Mouse (Mus musculus) neural tube, embryonic 11.5 days (tissue): ENCODE measurements around the gene Tmem222. TPM values are rescaled to one million over a fixed set of nuclear protein-coding genes. Genes with fewer than 3 reads are reported as not detected.
A peak's percentile ranks its signal among the peaks of the same experiment; 100 is the strongest.

ENCODE experiments used
- ATAC-seq: fragments of 200-750 bp; cut with Nextera tagmentation; 2 replicates; pipeline ENCODE4 v1.8.0; 2017; ENCODE audit warnings: moderate number of reproducible peaks, mild to moderate bottlenecking, moderate TSS enrichment, moderate library complexity; ENCODE audit not compliant: insufficient read depth, low FRiP score, low TSS enrichment
- DNase-seq: peaks from one replicate; pipeline ENCODE4 v3.0.0-alpha.2; 2015; ENCODE audit warnings: low spot score
- H3K27ac ChIP-seq: fragments of 300-500 bp; sonication (generic); 2 replicates; pipeline ENCODE4 v1.5.1; 2014; ENCODE audit warnings: low read depth, mild to moderate bottlenecking, low read length
- H3K27me3 ChIP-seq: fragments of 300-500 bp; sonication (generic); 2 replicates; pipeline ENCODE4 v1.6.1; 2014; ENCODE audit warnings: mild to moderate bottlenecking, low read length, mixed read lengths; ENCODE audit not compliant: control insufficient read depth, insufficient read depth
- H3K36me3 ChIP-seq: fragments of 300-500 bp; sonication (generic); 2 replicates; pipeline ENCODE4 v1.6.1; 2014; ENCODE audit warnings: mild to moderate bottlenecking, low read length, moderate library complexity, mixed read lengths; ENCODE audit not compliant: control insufficient read depth, insufficient read depth
- H3K4me1 ChIP-seq: fragments of 300-500 bp; sonication (generic); 2 replicates; pipeline ENCODE4 v1.6.1; 2014; ENCODE audit warnings: low read length, mixed read lengths; ENCODE audit not compliant: control insufficient read depth, insufficient read depth
- H3K4me2 ChIP-seq: fragments of 300-500 bp; sonication (generic); 2 replicates; pipeline ENCODE4 v1.6.1; 2014; ENCODE audit warnings: low read depth, mild to moderate bottlenecking, moderate library complexity
- H3K4me3 ChIP-seq: fragments of 300-500 bp; sonication (generic); 2 replicates; pipeline ENCODE4 v1.5.1; 2014; ENCODE audit warnings: low read depth, low read length
- H3K9ac ChIP-seq: fragments of 300-500 bp; sonication (generic); 2 replicates; pipeline ENCODE4 v1.6.1; 2014; ENCODE audit warnings: mild to moderate bottlenecking, low read length
- H3K9me3 ChIP-seq: fragments of 300-500 bp; sonication (generic); 2 replicates; pipeline ENCODE4 v1.6.1; 2016; ENCODE audit warnings: low read length; ENCODE audit not compliant: control insufficient read depth
- WGBS: fragments of 180-500 bp; shearing (Covaris S2); extraction: QIAGEN DNeasy Blood & Tissue Kit; methylation state at CpG from one replicate; pipeline ENCODE4 v1.1.7; 2014; 5-methylcytosine and 5-hydroxymethylcytosine counted together
- polyA plus RNA-seq: library from polyadenylated mRNA; unstranded; fragments of >200 nt; fragmentation: Nextera tagmentation; extraction: Ambion mirVana; gene quantifications from 2 replicates; pipeline ENCODE4 v1.2.1, GENCODE M21; 2014

Gene Tmem222
- polyA plus RNA-seq, 1 experiment from 2014 or later = 91.0 TPM

GRCm38 (mm10) chr4:133278067-133278466 is 475 bp upstream of the Tmem222 start:
- no peak for ATAC-seq
- peaks cover 12% of the 10 kb centered on the region for H3K4me1 ChIP-seq
- peak overlapping the region; percentile 56 for H3K4me2 ChIP-seq
- H3K9me3 ChIP-seq = no peaks in the 10 kb centered on the region
- no peaks in the 10 kb centered on the region for H3K27me3 ChIP-seq
- peak overlapping the region; percentile 85 for H3K9ac ChIP-seq
- WGBS = 37% methylated on average over 6 of the region's 6 CpGs
- H3K4me3 ChIP-seq = peak overlapping the region; percentile 72
- peak overlapping the region; percentile 89 for H3K27ac ChIP-seq
- DNase-seq = no peak
- H3K36me3 ChIP-seq = no peaks in the 10 kb centered on the region

- no peak for ATAC-seq
- Histone ChIP-seq H3K4me2 (no peak overlapping the region), H3K36me3 (peaks cover 25% of the 10 kb centered on the region), H3K27ac (no peak overlapping the region), H3K4me3 (no peak overlapping the region), H3K9ac (no peak overlapping the region), H3K9me3 (no peaks in the 10 kb centered on the region), H3K27me3 (no peaks in the 10 kb centered on the region), H3K4me1 (peaks cover under 1% of the 10 kb centered on the region; the same call in 1 of the 2 replicates)
- no peak for DNase-seq
- 94% methylated on average over 9 of the region's 9 CpGs for WGBS
Observed at GRCm38 (mm10) chr4:133270929-133271328, 6.7 kb downstream of the Tmem222 start.

GRCm38 (mm10) chr4:133269596-133269995 is 8.0 kb downstream of the Tmem222 start:
- no peak for ATAC-seq
- no peaks in the 10 kb centered on the region for H3K9me3 ChIP-seq
- no peak overlapping the region for H3K27ac ChIP-seq
- H3K4me2 ChIP-seq = no peak overlapping the region
- no peak overlapping the region for H3K9ac ChIP-seq
- H3K27me3 ChIP-seq = no peaks in the 10 kb centered on the region
- WGBS = 93% methylated on average over 3 of the region's 3 CpGs
- H3K36me3 ChIP-seq = peaks cover 36% of the 10 kb centered on the region
- H3K4me1 ChIP-seq = no peaks in the 10 kb centered on the region
- no peak for DNase-seq
- no peak overlapping the region for H3K4me3 ChIP-seq

GRCm38 (mm10) chr4:133268931-133269330 is 8.7 kb downstream of the Tmem222 start:
- H3K36me3 ChIP-seq = peaks cover 39% of the 10 kb centered on the region
- no peak overlapping the region for H3K4me3 ChIP-seq
- H3K27me3 ChIP-seq = no peaks in the 10 kb centered on the region
- WGBS = 95% methylated on average over 3 of the region's 3 CpGs
- H3K9me3 ChIP-seq = no peaks in the 10 kb centered on the region
- no peak overlapping the region for H3K9ac ChIP-seq
- no peak overlapping the region for H3K27ac ChIP-seq
- H3K4me1 ChIP-seq = no peaks in the 10 kb centered on the region
- ATAC-seq (no peak), DNase-seq (no peak)
- no peak overlapping the region for H3K4me2 ChIP-seq

- ATAC-seq = no peak
Observed at GRCm38 (mm10) chr4:133266248-133266880, 11.2 kb downstream of the Tmem222 start.

GRCm38 (mm10) chr4:133265759-133266158 is 11.8 kb downstream of the Tmem222 start:
- DNase-seq (no peak), ATAC-seq (no peak)
- WGBS = 93% methylated on average over 4 of the region's 4 CpGs
- H3K9ac ChIP-seq = no peak overlapping the region
- no peaks in the 10 kb centered on the region for H3K27me3 ChIP-seq
- H3K4me1 ChIP-seq = no peaks in the 10 kb centered on the region
- H3K4me2 ChIP-seq = no peak overlapping the region
- no peaks in the 10 kb centered on the region for H3K9me3 ChIP-seq
- H3K4me3 ChIP-seq = no peak overlapping the region
- H3K27ac ChIP-seq = no peak overlapping the region
- peaks cover 41% of the 10 kb centered on the region for H3K36me3 ChIP-seq

More at GRCm38 (mm10) chr4:133266248-133266880, 11.2 kb downstream of the Tmem222 start:
- 97% methylated on average over 12 of the region's 12 CpGs for WGBS
- Histone ChIP-seq H3K9me3 (no peaks in the 10 kb centered on the region), H3K4me2 (no peak overlapping the region), H3K27ac (no peak overlapping the region), H3K36me3 (peaks cover 41% of the 10 kb centered on the region), H3K4me1 (no peaks in the 10 kb centered on the region), H3K27me3 (no peaks in the 10 kb centered on the region), H3K9ac (no peak overlapping the region), H3K4me3 (no peak overlapping the region)
- DNase-seq = no peak

- no peak overlapping the region for H3K9ac ChIP-seq
- no peaks in the 10 kb centered on the region for H3K27me3 ChIP-seq
- H3K36me3 ChIP-seq = peaks cover 41% of the 10 kb centered on the region
- H3K9me3 ChIP-seq = no peaks in the 10 kb centered on the region
- H3K4me2 ChIP-seq = no peak overlapping the region
- WGBS = 93% methylated on average over 3 of the region's 3 CpGs
- H3K4me1 ChIP-seq = no peaks in the 10 kb centered on the region
- no peak for DNase-seq
- no peak for ATAC-seq
- no peak overlapping the region for H3K4me3 ChIP-seq
- no peak overlapping the region for H3K27ac ChIP-seq
Observed at GRCm38 (mm10) chr4:133265297-133265696, 12.3 kb downstream of the Tmem222 start.

GRCm38 (mm10) chr4:133264559-133264958 is 13.0 kb downstream of the Tmem222 start:
- Histone ChIP-seq H3K4me3 (no peak overlapping the region), H3K9me3 (no peaks in the 10 kb centered on the region), H3K36me3 (peaks cover 39% of the 10 kb centered on the region), H3K4me1 (no peaks in the 10 kb centered on the region), H3K27me3 (no peaks in the 10 kb centered on the region), H3K4me2 (no peak overlapping the region), H3K27ac (no peak overlapping the region), H3K9ac (no peak overlapping the region)
- ATAC-seq = no peak
- WGBS = 93% methylated on average over 2 of the region's 2 CpGs
- DNase-seq = no peak

GRCm38 (mm10) chr4:133263756-133264155 is 13.8 kb downstream of the Tmem222 start:
- no peaks in the 10 kb centered on the region for H3K4me1 ChIP-seq
- H3K9ac ChIP-seq = no peak overlapping the region
- ATAC-seq (no peak), DNase-seq (no peak)
- no peak overlapping the region for H3K4me2 ChIP-seq
- H3K36me3 ChIP-seq = peaks cover 31% of the 10 kb centered on the region
- H3K27me3 ChIP-seq = no peaks in the 10 kb centered on the region
- no peak overlapping the region for H3K27ac ChIP-seq
- WGBS = 93% methylated on average over 5 of the region's 5 CpGs
- no peaks in the 10 kb centered on the region for H3K9me3 ChIP-seq
- no peak overlapping the region for H3K4me3 ChIP-seq
